Mouse (Mus musculus): ENCODE data around the gene Sox12. TPM values are rescaled to one million over a fixed set of nuclear protein-coding genes. Genes with fewer than 3 reads are reported as not detected.

The Sox12 gene
- polyA plus RNA-seq (2015; fragmentation: Nextera tagmentation; extraction: Ambion mirVana), result 8.2 and 9.2 TPM in 2 replicates

GRCm38 (mm10) chr2:152397680-152398435 is at the start of gene Sox12:
Gene Sox12, minus strand, starts transcription at chr2:152398063.
- Histone ChIP-seq H3K4me1 (replicated peaks; ENCODE audit: insufficient read depth, low read length) (peaks cover 15% of the 10 kb centered on the region; the same call in 1 of the 2 replicates), H3K4me2 (ENCODE audit: low read length) (peak within 1 kb of the TSS; percentile 95), H3K4me3 (replicated peaks; ENCODE audit: low read depth, low read length) (peak within 1 kb of the TSS; percentile 90), H3K27ac (peak within 1 kb of the TSS; percentile 99), H3K9me3 (replicated peaks; ENCODE audit: low read length) (no peaks in the 10 kb centered on the region), H3K36me3 (ENCODE audit: insufficient read depth, low read length) (no peaks in the 10 kb centered on the region), H3K9ac (ENCODE audit: low read depth, low read length) (peak within 1 kb of the TSS; percentile 96), H3K27me3 (ENCODE audit: insufficient read depth, low read length) (no peaks in the 10 kb centered on the region)
- WGBS, result 0% methylated on average over 43 of the region's 104 CpGs
- no peak for TF ChIP-seq CTCF (IDR thresholded peaks at IDR 0.05; ENCODE audit: low read depth)
- DNase-seq (ENCODE audit: low spot score), result peak; percentile 94
- ATAC-seq (replicated peaks; ENCODE audit: low FRiP score, low read depth), result peak; percentile 55

GRCm38 (mm10) chr2:152447461-152447860 is 49.6 kb upstream of the Sox12 start:
- Histone ChIP-seq H3K9me3 (replicated peaks; ENCODE audit: low read length) (no peaks in the 10 kb centered on the region), H3K4me1 (replicated peaks; ENCODE audit: insufficient read depth, low read length) (0 out of 2 replicates have a peak, but pooled peaks cover 5% of the 10 kb centered on the region), H3K4me2 (ENCODE audit: low read length) (no peak overlapping the region), H3K4me3 (replicated peaks; ENCODE audit: low read depth, low read length) (no peak overlapping the region), H3K27ac (no peak overlapping the region), H3K27me3 (ENCODE audit: insufficient read depth, low read length) (no peaks in the 10 kb centered on the region), H3K9ac (ENCODE audit: low read depth, low read length) (no peak overlapping the region), H3K36me3 (ENCODE audit: insufficient read depth, low read length) (no peaks in the 10 kb centered on the region)
- 7% methylated on average over 5 of the region's 5 CpGs for WGBS
- ATAC-seq (replicated peaks; ENCODE audit: low FRiP score, low read depth) (no peak), DNase-seq (ENCODE audit: low spot score) (peak; percentile 66)
- TF ChIP-seq CTCF (IDR thresholded peaks at IDR 0.05; ENCODE audit: low read depth), result no peak

DNA sequence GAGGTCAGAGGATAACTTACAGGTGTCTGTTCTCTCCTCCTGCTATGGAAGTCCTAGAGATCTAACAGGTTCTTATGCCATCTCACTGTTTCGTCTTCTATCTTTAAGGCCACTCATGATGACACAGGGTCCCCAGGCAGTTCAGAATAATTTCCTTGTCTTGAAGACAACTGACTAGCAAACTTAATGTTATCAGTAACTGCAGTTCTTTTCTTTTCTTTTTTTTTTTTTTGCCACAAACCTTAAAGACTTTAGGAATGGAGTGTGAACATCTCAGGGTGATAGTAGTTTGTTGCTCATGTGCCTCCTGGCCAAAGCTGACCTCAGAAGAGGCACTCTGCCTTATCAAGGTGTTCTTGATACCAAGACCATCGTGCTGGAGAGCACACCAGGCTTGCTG is 48.8 kb upstream of the Sox12 start:
- no peak overlapping the region for H3K4me2 ChIP-seq (ENCODE audit: low read length)

DNA sequence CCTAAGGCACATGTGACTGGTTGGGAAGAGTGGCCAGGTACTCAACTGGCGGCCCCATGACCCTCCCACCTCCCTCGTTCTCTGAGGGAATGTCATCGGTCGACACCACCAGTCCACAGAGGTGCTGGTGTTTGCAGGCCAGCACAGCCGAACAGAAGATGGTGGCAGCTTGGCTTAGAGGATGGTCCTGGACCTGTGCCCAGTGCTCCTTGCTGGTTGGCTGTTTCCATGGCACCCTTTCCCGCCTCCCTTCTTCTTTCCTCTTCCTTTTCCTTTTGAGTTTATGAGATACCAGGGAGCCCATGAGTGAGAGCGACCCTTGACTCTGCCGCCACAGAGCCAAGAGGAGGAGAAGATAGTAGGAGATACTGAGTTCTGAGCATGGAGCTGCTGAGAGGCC is 45.4 kb upstream of the Sox12 start:
- DNase-seq (ENCODE audit: low spot score) (no peak), ATAC-seq (replicated peaks; ENCODE audit: low FRiP score, low read depth) (no peak)
- no peak for TF ChIP-seq CTCF (IDR thresholded peaks at IDR 0.05; ENCODE audit: low read depth)
- H3K4me3 ChIP-seq (replicated peaks; ENCODE audit: low read depth, low read length), result no peak overlapping the region
- no peak overlapping the region for H3K27ac ChIP-seq
- no peak overlapping the region for H3K9ac ChIP-seq (ENCODE audit: low read depth, low read length)
- no peak overlapping the region for H3K4me2 ChIP-seq (ENCODE audit: low read length)
- 83% methylated on average over 8 of the region's 8 CpGs for WGBS
- H3K9me3 ChIP-seq (replicated peaks; ENCODE audit: low read length), result no peaks in the 10 kb centered on the region
- H3K27me3 ChIP-seq (ENCODE audit: insufficient read depth, low read length), result no peaks in the 10 kb centered on the region
- 0 out of 2 replicates have a peak, but pooled peaks cover 5% of the 10 kb centered on the region for H3K4me1 ChIP-seq (replicated peaks; ENCODE audit: insufficient read depth, low read length)
- H3K36me3 ChIP-seq (ENCODE audit: insufficient read depth, low read length), result no peaks in the 10 kb centered on the region

More for the DNA sequence above, 48.8 kb upstream of the Sox12 start:
- no peak for DNase-seq (ENCODE audit: low spot score)
- H3K4me1 ChIP-seq (replicated peaks; ENCODE audit: insufficient read depth, low read length), result 0 out of 2 replicates have a peak, but pooled peaks cover 5% of the 10 kb centered on the region
- 68% methylated on average over 2 of the region's 2 CpGs for WGBS
- H3K27me3 ChIP-seq (ENCODE audit: insufficient read depth, low read length), result no peaks in the 10 kb centered on the region
- H3K4me3 ChIP-seq (replicated peaks; ENCODE audit: low read depth, low read length), result no peak overlapping the region
- H3K27ac ChIP-seq, result no peak overlapping the region
- no peak for ATAC-seq (replicated peaks; ENCODE audit: low FRiP score, low read depth)
- H3K9me3 ChIP-seq (replicated peaks; ENCODE audit: low read length), result no peaks in the 10 kb centered on the region
- H3K36me3 ChIP-seq (ENCODE audit: insufficient read depth, low read length), result no peaks in the 10 kb centered on the region
- H3K9ac ChIP-seq (ENCODE audit: low read depth, low read length), result no peak overlapping the region
- TF ChIP-seq CTCF (IDR thresholded peaks at IDR 0.05; ENCODE audit: low read depth), result no peak

DNA sequence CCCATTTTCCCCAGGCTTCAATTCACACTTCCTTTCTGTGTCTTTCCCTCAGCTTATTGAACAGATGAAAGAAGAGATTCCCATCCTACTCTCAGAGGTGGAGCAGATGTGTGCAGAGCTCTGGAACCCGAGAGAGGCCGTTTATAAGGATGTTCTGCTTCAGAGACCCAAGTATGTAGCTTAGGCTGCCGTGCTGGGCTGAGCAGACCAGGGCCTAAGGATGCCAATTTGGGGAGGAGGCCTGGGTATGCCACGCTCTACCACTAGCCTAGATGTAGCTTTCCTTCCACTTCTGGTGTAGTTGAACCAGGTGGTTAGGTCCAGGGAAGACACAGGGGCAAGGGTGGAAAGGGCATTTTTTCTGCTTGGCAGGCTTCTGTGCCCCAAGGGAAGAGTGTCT is 44.5 kb upstream of the Sox12 start:
- H3K9me3 ChIP-seq (replicated peaks; ENCODE audit: low read length), result no peaks in the 10 kb centered on the region
- H3K27me3 ChIP-seq (ENCODE audit: insufficient read depth, low read length), result no peaks in the 10 kb centered on the region
- no peaks in the 10 kb centered on the region for H3K36me3 ChIP-seq (ENCODE audit: insufficient read depth, low read length)
- no peak overlapping the region for H3K4me3 ChIP-seq (replicated peaks; ENCODE audit: low read depth, low read length)
- H3K4me1 ChIP-seq (replicated peaks; ENCODE audit: insufficient read depth, low read length), result 0 out of 2 replicates have a peak, but pooled peaks cover 6% of the 10 kb centered on the region
- TF ChIP-seq CTCF (IDR thresholded peaks at IDR 0.05; ENCODE audit: low read depth), result no peak
- H3K4me2 ChIP-seq (ENCODE audit: low read length), result no peak overlapping the region
- WGBS, result 42% methylated on average over 4 of the region's 4 CpGs
- peak; percentile 47 for DNase-seq (ENCODE audit: low spot score)
- H3K9ac ChIP-seq (ENCODE audit: low read depth, low read length), result no peak overlapping the region
- H3K27ac ChIP-seq, result peak overlapping the region; percentile 19; the same call in 1 of the 2 replicates
- ATAC-seq (replicated peaks; ENCODE audit: low FRiP score, low read depth), result peak; percentile 67

- no peak overlapping the region for H3K27ac ChIP-seq
- no peaks in the 10 kb centered on the region for H3K9me3 ChIP-seq (replicated peaks; ENCODE audit: low read length)
These were observed 42.0 kb upstream of the Sox12 start for GRCm38 (mm10) chr2:152439833-152440232.

More at GRCm38 (mm10) chr2:152439833-152440232, 42.0 kb upstream of the Sox12 start:
- no peak overlapping the region for H3K4me2 ChIP-seq (ENCODE audit: low read length)
- no peaks in the 10 kb centered on the region for H3K27me3 ChIP-seq (ENCODE audit: insufficient read depth, low read length)
- H3K9ac ChIP-seq (ENCODE audit: low read depth, low read length), result no peak overlapping the region
- WGBS, result 81% methylated on average over 2 of the region's 2 CpGs
- no peaks in the 10 kb centered on the region for H3K36me3 ChIP-seq (ENCODE audit: insufficient read depth, low read length)
- ATAC-seq (replicated peaks; ENCODE audit: low FRiP score, low read depth) (no peak), DNase-seq (ENCODE audit: low spot score) (no peak)
- H3K4me3 ChIP-seq (replicated peaks; ENCODE audit: low read depth, low read length), result no peak overlapping the region
- peaks cover 12% of the 10 kb centered on the region; the same call in 1 of the 2 replicates for H3K4me1 ChIP-seq (replicated peaks; ENCODE audit: insufficient read depth, low read length)
- no peak for TF ChIP-seq CTCF (IDR thresholded peaks at IDR 0.05; ENCODE audit: low read depth)

Data from kidney, postnatal 0 days (tissue).